Mouse (Mus musculus): ENCODE results near the gene 4933402N22Rik.
"Not testable (repeated sequence)": the region's sequence is repeated elsewhere in the genome, so short reads cannot be mapped to it uniquely, and the experiment has no call there.

4933402N22Rik gene

GRCm38 (mm10) chr5:11917743-11918142 is at the start of gene 4933402N22Rik:
Gene 4933402N22Rik, plus strand, starts transcription at chr5:11918043.
- DNase-seq (ENCODE audit: low spot score in 2 of 2): not testable (repeated sequence)

GRCm38 (mm10) chr5:11923790-11924189 is 5.9 kb downstream of the 4933402N22Rik start:
- DNase-seq (ENCODE audit: low spot score in 2 of 2): not testable (repeated sequence)

Measured in cerebellum, postnatal 4 days (tissue).